Mouse (Mus musculus) T-helper 2 cell (primary cell): ENCODE data around the gene Shisa6.

Experiments
- in situ Hi-C: fragments of 300-600 bp; cut with MboI, MseI; formaldehyde crosslinking; loops from one replicate; pipeline ENCODE4 v1.15.1; 2025; ENCODE audit warnings: high pct_unique_total_duplicates

Shisa6 gene

DNA sequence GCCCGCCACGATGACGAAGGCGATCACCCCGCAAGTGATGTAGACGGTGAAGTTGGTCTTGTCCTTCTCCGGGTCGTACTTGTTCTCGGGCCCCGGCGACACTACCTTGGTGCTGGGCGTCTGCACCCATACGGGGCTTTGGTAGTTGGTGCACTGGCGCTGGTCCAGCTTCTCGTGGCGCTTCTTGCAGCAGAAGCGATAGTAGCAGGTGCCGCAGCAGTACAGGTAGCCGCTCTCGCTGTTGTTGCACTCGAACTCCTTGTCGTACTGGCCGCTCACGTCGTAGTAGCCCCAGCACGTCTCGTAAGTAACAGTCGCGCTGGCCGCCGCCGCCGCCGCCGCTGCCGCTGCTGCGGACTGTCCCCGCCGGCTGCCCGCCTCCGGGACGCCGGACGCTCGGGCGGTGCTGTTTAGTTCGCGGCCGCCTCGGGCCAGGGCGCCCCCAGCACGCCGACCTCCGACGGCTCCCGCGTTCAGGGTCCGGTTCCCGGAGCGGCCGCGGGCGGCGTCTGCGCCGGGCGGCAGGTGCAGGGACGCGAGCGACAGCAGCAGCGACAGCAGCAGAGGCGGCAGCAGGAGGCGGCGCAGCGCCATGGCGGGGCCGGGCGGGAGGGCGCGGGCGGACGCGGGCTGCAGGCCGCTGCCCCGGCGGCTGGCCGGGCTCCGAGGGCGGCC, at the start of gene Shisa6:
TSS of gene Shisa6 (minus strand) at position 594 of the 675 bp plus-strand sequence.
- in situ Hi-C loops: no loop called here

- in situ Hi-C loops: no loop called here
Measured at GRCm38 (mm10) chr11:66573888-66574287, 48.1 kb upstream of the Shisa6 start.

DNA sequence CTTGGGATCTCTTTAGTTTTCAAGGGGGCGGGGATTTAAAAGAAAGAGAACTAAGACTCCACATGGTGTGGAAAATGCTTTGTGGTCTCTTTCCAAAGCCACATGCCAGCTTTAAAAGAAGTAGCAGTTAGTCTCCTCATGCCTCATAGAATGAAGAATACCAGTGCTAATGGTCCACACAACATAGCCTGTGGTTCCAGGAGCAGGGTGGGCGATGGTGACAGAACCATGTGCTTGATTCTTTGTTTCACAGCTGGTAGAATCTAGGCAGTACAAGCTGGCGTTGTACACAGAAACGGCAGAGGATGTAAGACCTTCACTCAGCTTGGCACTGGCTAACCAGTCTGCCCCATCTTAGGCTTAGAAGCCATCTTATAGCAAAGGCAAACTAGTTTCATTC, 43.3 kb upstream of the Shisa6 start:
- in situ Hi-C loops: no loop called here

- in situ Hi-C loops: no loop called here
Measured at GRCm38 (mm10) chr11:66568386-66568791, 42.6 kb upstream of the Shisa6 start.

DNA sequence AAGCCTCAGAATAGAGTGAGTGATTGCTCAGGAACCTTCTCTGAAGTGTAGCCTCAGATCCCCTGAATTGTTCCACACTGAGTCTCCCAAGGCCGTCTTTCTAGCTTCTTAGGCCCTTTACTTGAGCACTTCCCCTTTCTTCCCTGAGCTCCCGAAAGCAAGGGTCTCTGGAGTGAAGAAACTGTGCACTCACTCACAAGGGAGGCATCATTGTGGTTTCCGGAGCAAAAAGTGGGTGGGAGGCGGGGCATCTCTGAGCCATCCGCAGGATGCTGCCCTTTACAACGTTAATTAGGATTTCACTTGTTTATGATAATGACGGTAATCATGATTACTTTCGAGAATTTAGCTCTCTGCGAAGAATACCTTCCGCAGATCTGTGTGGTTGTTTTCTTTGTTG, 41.6 kb upstream of the Shisa6 start:
- in situ Hi-C loops: no loop called here

- in situ Hi-C loops: no loop called here
Measured at GRCm38 (mm10) chr11:66562274-66562673, 36.5 kb upstream of the Shisa6 start.

DNA sequence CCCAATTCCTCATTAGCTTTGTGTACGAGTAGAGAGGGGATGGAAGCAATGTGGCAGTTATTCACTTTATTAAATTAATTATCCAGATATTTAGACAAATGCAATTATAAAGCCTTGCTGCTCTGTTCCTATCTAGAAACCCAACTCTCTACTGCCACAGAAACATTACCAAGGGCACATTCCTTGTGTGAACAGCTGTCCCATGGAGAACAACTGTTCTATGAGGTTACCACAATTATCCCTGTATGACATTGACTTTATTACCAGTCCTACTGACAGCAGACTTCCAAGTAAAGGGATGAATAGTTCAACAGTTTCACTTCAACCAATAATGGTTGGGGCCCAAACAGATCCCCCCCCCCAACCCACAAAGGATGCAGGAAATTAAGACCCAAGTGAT, 12.1 kb upstream of the Shisa6 start:
- in situ Hi-C loops: no loop called here

DNA sequence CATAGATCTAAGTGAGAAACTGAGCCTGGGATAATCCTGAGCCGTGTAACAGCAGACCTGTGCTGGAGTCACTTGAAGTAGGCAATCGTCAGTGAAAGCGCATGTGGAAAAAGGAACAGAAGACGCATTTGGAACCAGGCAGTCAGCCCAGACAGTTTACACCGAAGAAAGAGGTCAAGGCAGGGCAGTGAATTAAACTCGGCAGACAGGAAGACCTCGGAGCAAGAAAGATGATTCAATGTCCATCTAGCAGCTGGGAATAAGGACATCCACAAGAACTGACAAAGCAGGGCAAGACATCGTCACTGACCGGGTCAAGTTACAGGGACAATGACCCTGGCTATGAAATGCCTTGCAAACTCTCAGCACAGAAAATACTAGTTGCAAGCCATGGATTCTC, 10.1 kb upstream of the Shisa6 start:
- in situ Hi-C loops: no loop called here

GRCm38 (mm10) chr11:66535156-66535555, 9.4 kb upstream of the Shisa6 start:
- in situ Hi-C loops: no loop called here

DNA sequence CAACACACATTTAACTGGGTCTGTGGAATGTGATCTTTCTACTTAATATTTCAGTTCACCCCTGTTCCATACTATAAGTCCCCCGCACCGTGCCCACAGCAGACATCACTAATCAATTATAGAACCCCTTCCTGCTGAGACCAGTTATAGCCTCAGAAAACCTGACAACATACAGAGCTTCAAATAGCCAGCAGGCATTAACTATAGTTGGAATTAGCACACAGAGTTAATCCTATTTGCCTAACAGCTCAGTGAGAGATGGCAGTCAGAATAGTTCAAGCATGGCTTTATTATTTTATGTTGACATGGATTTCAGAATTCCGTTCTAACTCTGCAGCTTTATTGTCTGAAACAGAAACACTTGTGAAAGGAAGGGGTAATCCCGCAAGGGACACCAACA, 8.5 kb upstream of the Shisa6 start:
- in situ Hi-C loops: no loop called here

DNA sequence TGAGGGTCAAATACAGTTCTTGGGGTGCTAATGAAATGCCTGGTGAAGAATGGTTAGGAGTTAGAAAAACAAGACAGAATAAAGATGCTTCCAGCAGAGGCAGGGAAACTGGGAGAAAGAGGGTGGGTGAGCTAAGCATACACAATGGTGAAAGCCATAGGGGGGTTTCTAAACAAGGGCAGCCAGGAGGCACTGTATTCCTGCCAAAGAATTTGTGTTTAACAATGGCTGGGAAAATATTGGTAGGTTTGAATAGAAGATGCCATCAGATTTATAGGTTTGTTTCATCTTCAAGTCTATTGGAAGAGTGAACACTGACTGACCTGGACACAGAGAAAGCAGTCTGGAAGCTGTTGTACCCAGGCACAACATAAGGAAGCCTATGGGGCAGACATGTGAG, 2.4 kb upstream of the Shisa6 start:
- in situ Hi-C loops: no loop called here

DNA sequence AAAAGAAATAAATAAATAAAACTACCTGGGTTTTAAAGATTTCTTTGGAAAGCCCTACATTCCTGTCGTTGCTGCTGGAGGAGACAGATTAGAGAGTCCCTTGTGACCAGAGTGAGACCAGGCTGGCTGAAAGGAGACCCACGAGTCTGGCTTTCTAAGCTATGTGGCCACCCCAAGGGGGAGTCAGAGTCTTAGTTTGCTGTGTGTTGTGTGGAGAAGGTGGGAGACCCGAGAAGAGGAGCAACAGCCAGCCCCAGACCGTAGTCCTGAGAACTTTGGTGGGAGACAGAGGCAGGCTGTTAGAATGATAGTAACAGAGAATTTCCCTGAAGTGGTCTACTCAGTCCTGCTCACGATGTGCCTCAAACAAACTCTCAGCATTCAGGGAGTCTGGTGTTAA, 1.6 kb upstream of the Shisa6 start:
- in situ Hi-C loops: no loop called here

- in situ Hi-C loops: no loop called here
Measured at GRCm38 (mm10) chr11:66526981-66527320, 1.2 kb upstream of the Shisa6 start.

GRCm38 (mm10) chr11:66526046-66526980, 549 bp upstream of the Shisa6 start:
- in situ Hi-C loops: no loop called here

GRCm38 (mm10) chr11:66524251-66524650, 1.5 kb downstream of the Shisa6 start:
- in situ Hi-C loops: no loop called here

- in situ Hi-C loops: no loop called here
Measured at GRCm38 (mm10) chr11:66522376-66522775, 3.4 kb downstream of the Shisa6 start.

DNA sequence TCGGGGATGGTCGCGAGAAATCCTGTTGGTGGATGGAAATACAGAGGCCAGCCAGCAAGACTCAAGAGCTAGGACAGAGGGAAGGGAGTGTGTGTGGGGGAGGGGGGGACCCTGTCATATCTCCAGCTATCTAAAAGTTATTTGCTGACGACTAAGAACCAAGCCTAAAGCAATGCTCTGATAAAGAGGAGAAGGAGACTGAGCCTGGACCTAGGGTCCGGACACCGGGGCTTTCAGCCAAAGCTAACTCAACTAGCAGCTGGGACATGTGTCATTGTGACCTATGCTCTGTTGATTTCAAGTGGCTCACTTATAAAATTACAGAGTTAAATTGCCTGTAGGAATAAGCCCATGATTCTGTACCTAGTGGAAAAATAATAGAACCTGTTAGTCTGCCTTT, 6.4 kb downstream of the Shisa6 start:
- in situ Hi-C loops: no loop called here

DNA sequence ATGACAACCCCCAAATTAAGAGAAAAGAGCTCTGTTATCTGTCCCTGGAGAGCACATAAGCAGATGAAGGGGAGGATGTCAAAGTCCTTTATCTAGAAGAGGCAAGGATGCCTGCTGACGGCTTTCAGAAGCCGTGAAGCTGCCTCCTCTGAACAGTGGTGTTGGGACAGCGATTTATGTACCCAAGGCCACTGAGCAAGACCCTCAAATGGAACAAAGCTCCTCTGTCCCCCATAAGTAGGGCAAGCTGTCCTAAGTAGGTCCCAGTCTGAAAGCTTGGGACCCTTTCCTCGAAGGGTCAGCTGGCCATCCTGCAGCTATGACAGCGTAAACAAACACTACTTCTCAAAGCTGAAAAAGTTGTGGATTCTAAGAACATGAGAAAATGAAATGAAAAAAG, 11.4 kb downstream of the Shisa6 start:
- in situ Hi-C loops: no loop called here

GRCm38 (mm10) chr11:66500951-66501350, 24.8 kb downstream of the Shisa6 start:
- in situ Hi-C loops: no loop called here

DNA sequence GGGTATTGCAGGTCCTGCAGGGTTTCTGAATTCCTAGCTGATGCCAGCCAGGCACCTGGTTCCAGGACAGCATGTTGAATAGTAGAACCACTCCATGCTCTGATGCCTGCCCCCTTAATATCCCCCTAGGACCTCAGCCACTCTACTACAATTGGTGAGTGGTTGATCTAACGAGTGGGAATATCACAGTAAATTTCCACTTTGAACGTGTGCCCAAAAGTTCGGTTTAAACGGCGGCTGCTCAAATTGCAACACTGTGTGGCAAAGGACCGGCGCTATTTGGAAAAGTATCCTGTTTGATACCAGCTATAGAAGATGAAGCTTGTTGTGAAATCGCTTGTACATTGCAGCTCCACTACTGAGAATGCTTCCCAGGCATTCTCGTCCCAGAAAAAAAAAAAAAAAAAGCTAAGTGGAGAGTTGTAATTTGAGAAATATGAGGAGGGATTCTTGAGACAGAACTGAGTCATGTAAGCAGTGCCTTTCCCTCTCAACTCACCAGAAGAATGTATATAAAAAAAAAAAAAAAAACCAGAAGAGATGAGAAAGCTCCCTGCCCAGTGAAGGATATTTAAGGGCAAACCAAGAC, 26.8 kb downstream of the Shisa6 start:
- in situ Hi-C loops: no loop called here

- in situ Hi-C loops: no loop called here
Measured at GRCm38 (mm10) chr11:66496235-66496634, 29.5 kb downstream of the Shisa6 start.

- in situ Hi-C loops: no loop called here
Measured at GRCm38 (mm10) chr11:66494391-66494790, 31.4 kb downstream of the Shisa6 start.

DNA sequence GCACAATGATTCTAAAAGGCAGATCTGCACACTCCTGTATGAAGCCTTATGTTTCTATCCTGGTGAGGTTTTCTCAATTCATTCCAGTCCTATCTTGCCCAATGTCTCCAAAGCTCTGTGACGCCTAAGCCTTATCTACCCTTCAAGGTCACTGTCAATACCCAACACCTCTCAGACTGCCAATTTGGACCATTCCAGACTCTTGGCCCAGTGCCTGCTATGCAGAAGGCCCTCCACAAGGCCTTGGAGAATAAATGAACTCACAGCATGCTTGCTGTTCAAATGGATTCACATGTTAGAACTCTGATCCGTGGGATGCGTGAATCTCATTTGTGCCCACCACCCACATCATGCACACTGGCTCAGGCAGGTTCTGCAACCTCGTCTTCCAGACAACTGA, 38.0 kb downstream of the Shisa6 start:
- in situ Hi-C loops: no loop called here
